Mouse (Mus musculus) bone marrow macrophage, adult 2 months (primary cell): ENCODE data around the gene Prdm10. TPM values are rescaled to one million over a fixed set of nuclear protein-coding genes. Genes with fewer than 3 reads are reported as not detected.

Source experiments
- H3K27ac ChIP-seq: 2 replicates; pipeline ENCODE4 v1.5.1; 2012; ENCODE audit warnings: low read depth, low read length; ENCODE audit not compliant: insufficient read depth
- H3K4me1 ChIP-seq: 2 replicates; pipeline ENCODE4 v1.6.1; 2012; ENCODE audit warnings: low read length; ENCODE audit not compliant: control insufficient read depth, insufficient read depth
- H3K4me3 ChIP-seq: 2 replicates; pipeline ENCODE4 v1.5.1; 2012; ENCODE audit warnings: mild to moderate bottlenecking, low read length, moderate library complexity; ENCODE audit not compliant: insufficient read depth
- CTCF ChIP-seq: IDR thresholded peaks from 2 replicates; pipeline ENCODE4 v1.5.1; 2012; ENCODE audit warnings: low read depth, mild to moderate bottlenecking, low read length, moderate library complexity
- POLR2A ChIP-seq: IDR thresholded peaks from 2 replicates; pipeline ENCODE4 v1.6.1; 2012; ENCODE audit warnings: mild to moderate bottlenecking, low read depth, low read length, borderline replicate concordance
- polyA plus RNA-seq: library from polyadenylated mRNA; stranded (reverse); fragments of >200 nt; gene quantifications from 2 replicates; pipeline ENCODE4 v1.2.4, GENCODE M21; 2012; ENCODE audit not compliant: missing spikeins, insufficient read depth, insufficient read length

The Prdm10 gene
- 6.3 and 8.3 TPM in 2 replicates for polyA plus RNA-seq

GRCm38 (mm10) chr9:31280366-31281010 lies at the start of gene Prdm10:
Gene Prdm10 (plus strand): TSS chr9:31280538.
- peaks cover 33% of the 10 kb centered on the region for H3K4me1 ChIP-seq
- H3K4me3 ChIP-seq, result peak within 1 kb of the TSS; percentile 68
- TF ChIP-seq POLR2A, result no peak
- no peak for TF ChIP-seq CTCF
- peak within 1 kb of the TSS; percentile 91 for H3K27ac ChIP-seq

GRCm38 (mm10) chr9:31235030-31235429 lies 45.3 kb upstream of the Prdm10 start:
- Histone ChIP-seq H3K4me3 (no peak overlapping the region), H3K4me1 (no peaks in the 10 kb centered on the region), H3K27ac (no peak overlapping the region)
- TF ChIP-seq POLR2A (no peak), CTCF (no peak)

DNA sequence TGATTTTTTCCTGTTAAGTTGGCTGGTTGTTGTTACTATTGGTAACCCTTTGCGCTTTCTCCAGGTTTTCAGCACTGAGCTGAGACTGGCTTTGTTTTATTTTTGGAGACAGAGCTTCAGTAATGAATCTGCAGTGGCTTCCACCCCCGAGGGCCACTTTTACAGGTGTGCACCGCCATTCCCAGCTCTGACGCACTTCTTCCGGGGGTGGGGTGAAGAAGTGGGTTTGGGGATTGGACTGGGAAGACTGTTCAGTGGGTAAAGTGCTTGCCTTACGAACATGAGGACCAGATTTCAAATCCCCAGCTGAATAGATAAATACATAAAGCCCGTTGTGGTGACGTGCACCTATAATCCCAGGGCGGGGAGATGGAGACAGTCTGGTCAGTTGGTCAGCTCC lies 44.8 kb upstream of the Prdm10 start:
- TF ChIP-seq CTCF (no peak), POLR2A (no peak)
- H3K4me3 ChIP-seq, result no peak overlapping the region

DNA sequence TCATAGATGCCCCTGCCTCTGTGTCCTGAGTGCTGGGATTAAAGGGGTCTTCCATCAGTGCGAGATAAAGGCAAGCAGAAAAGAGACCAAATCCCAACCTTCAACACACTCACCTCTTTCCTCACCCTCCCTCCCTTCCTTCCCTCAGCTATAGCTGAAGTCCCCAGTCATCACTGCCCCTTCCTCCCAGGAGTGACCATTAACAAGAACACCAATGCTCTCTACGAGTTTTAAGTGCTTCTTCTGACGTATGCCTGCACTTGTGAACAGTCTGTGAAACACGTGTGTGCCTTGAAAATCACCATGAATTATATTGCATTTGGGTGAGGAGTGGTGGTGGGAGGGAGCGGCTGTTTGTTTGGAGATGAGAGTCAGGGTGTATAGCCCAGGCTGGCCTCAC lies 44.3 kb upstream of the Prdm10 start:
- Histone ChIP-seq H3K27ac (no peak overlapping the region), H3K4me1 (no peaks in the 10 kb centered on the region), H3K4me3 (no peak overlapping the region)
- TF ChIP-seq CTCF, result no peak
- TF ChIP-seq POLR2A, result no peak

More for the DNA sequence above, 44.8 kb upstream of the Prdm10 start:
- Histone ChIP-seq H3K4me1 (no peaks in the 10 kb centered on the region), H3K27ac (no peak overlapping the region)

GRCm38 (mm10) chr9:31238526-31238925 lies 41.8 kb upstream of the Prdm10 start:
- Histone ChIP-seq H3K27ac (no peak overlapping the region), H3K4me1 (peaks cover 6% of the 10 kb centered on the region), H3K4me3 (no peak overlapping the region)
- TF ChIP-seq CTCF, result no peak
- TF ChIP-seq POLR2A, result no peak

GRCm38 (mm10) chr9:31239551-31239950 lies 40.8 kb upstream of the Prdm10 start:
- TF ChIP-seq POLR2A, result no peak
- TF ChIP-seq CTCF, result no peak
- H3K4me3 ChIP-seq, result no peak overlapping the region
- H3K27ac ChIP-seq, result no peak overlapping the region
- H3K4me1 ChIP-seq, result peaks cover 10% of the 10 kb centered on the region

DNA sequence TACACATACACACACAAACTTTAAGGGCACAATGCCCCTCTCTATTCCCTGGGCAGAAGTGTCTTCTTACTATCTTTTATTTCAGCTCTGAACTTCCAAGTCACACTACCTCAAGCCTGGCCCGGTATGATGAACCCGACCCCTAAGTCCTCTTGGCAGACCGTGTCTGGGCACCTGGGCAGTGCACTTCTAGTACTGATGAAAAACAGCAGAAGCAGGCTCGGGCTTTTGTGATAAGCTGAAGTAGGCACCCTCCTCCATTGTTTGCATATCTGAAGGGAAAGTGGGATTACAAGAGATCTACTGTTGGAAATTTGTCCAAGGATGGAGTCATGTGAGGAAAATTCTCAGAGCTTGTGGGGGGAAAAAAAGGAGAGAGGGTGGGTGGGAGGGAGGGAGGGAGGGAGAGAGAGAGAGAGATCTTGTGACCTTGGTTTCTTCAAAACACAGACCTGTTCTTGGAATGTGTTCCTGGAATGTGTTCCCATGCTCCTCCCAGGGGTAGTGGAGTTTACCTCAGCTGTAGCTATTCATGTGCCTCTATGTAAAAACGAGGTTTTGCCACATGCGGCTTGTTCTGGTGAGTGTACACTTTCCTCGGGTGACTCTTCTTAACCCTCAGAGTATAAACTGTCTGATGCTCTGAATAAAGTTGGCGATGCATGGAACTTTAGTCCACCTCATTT lies 39.7 kb upstream of the Prdm10 start:
- Histone ChIP-seq H3K4me3 (no peak overlapping the region), H3K27ac (no peak overlapping the region), H3K4me1 (peaks cover 10% of the 10 kb centered on the region)
- TF ChIP-seq CTCF (no peak), POLR2A (no peak)

DNA sequence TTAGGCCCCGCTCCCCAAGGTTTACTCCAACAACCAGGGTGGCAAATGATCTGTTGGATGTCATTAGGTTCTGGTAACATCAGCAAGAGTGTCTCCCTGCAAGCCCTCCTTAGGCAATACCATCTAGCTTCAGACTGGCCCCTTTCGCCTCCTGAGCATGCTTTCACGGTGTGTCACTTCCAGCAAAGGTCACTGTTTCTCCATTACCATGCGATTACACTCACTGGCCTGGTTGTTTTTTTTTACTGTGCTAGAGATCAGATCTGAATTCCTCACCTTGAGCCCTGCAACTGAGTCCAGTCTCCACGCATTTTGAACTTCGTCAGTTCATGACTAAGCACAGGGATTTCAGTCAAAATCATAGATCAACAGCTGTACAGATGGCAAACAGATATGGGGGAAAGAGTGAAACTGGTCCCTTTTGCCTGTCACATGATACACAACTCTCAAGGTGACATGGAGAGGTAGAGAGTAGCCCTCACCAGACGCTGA lies 39.1 kb upstream of the Prdm10 start:
- TF ChIP-seq CTCF, result no peak
- no peak for TF ChIP-seq POLR2A
- no peak overlapping the region for H3K27ac ChIP-seq
- peaks cover 10% of the 10 kb centered on the region for H3K4me1 ChIP-seq
- no peak overlapping the region for H3K4me3 ChIP-seq

DNA sequence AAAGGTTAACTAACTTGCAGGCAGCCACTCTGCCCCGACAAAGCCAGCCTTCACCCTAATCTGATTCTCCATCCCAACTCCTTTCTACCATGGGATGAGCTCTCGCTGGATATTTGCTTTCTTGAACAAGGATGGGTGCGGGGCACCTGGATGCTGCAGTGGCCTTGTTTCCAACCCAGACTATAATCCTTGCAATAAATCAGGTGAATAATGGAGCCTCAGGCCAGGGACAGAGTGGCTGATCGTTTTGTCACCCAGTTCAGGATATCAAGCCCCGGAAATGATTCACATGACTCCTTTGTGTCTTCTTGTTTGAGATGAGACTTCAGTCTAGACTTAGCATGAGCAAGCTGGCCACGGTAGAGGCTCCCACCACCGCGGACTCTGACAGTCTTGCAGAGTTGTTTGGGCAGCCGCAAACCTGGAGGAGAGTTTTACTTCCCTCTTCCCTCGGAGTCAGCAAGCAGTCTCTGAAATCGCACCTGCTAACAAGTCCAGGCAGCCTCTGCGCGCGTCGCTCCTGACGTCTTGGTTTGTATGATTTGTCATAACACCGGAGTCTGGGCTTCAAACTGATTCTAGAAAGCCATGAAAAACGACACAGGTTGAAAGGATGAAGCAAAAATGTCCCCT lies 36.9 kb upstream of the Prdm10 start:
- H3K4me1 ChIP-seq, result peaks cover 20% of the 10 kb centered on the region
- H3K27ac ChIP-seq, result no peak overlapping the region
- H3K4me3 ChIP-seq, result no peak overlapping the region
- TF ChIP-seq POLR2A, result no peak
- no peak for TF ChIP-seq CTCF

DNA sequence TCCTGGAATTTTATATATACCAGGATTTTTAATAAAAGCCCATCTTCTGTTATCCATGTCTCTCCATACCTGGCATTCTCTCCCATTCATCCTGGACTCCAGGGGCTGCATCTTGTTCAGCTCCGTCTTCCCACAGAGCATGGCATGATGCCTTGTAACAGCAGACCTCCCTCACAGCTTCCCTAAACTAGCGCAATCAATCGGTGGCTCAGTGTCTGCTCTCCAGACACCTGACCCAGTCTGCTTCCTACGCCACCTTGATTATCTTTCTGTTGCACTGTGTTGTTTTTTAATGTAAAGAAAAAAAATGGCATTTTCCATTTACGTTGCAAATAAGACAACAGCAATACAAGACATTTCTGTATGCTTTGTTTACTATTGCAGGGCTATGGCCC lies 36.4 kb upstream of the Prdm10 start:
- TF ChIP-seq CTCF, result no peak
- no peak for TF ChIP-seq POLR2A
- Histone ChIP-seq H3K4me1 (peaks cover 20% of the 10 kb centered on the region), H3K4me3 (no peak overlapping the region), H3K27ac (no peak overlapping the region)
